8 mouse cellular contexts compared by ENCODE assay signal in the genomic region with DNA sequence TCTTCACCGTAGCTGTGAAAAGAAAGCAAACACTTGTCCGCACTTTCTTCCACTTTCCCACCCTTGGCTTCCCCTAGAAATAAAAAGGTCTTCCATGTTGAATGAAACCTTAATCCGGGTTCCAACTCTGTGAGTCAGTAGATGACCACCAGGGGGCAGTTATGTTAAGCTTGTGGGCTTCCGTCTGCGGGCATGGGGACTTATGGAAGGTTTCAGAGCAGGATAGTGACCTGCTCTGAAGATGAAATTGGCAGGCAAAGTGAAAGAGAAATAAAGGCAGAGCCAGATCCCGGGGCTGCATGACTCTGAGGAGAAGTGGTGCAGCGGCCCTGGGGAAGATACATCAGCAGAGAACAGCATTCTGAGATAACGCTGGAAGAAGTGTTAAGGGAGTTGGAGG.
DNase-seq lines count a peak whose midpoint lies in the region; ATAC-seq and TF ChIP-seq lines count a peak whose summit lies in the region.

No protein-coding gene starts in this region.

- H3K9ac ChIP-seq in hindbrain, embryonic 11.5 days (ENCODE audit: low read depth, low read length), result no peak overlapping the region

- no peak overlapping the region for H3K27ac ChIP-seq in cerebellum, adult 2 months (ENCODE audit: insufficient read depth, low read length)
- H3K27ac ChIP-seq in hindbrain, embryonic 11.5 days (ENCODE audit: low read depth, low read length), result no peak overlapping the region

- POLR2A ChIA-PET in Patski (lab: Charles Lee), result no interaction called here

- in situ Hi-C loops in Patski (cut with MboI; ENCODE audit: low pct_unique_long_range_greater_than_20kb), result loop anchor here (10.0 kb wide), 1 partner anchor 267 kb away; no protein-coding TSS in a partner anchor

- WGBS in cerebellum, adult 2 months, result 18% methylated on average over 8 of the region's 8 CpGs
- WGBS in hindbrain, embryonic 11.5 days, result 35% methylated on average over 8 of the region's 8 CpGs

- CTCF ChIA-PET in Patski (lab: Charles Lee), result interaction anchor here (1.1 to 2.1 kb wide), 2 partner anchors 12 to 502 kb away, joined by 4 to 6 read pairs; no protein-coding TSS in a partner anchor

- H3K4me3 ChIP-seq in cerebellum, adult 2 months (replicated peaks; ENCODE audit: insufficient read depth, low read depth, low read length), result peak overlapping the region; percentile 41
- H3K4me3 ChIP-seq in hindbrain, embryonic 11.5 days (ENCODE audit: low read depth, low read length), result no peak overlapping the region

- H3K36me3 ChIP-seq in hindbrain, embryonic 11.5 days (ENCODE audit: control insufficient read depth, insufficient read depth, low read length), result no peaks in the 10 kb centered on the region

- peak; percentile 92 for TF ChIP-seq CTCF in Patski (IDR thresholded peaks at IDR 0.05)
- peak; percentile 77 for TF ChIP-seq CTCF in cerebellum, adult 2 months (IDR thresholded peaks at IDR 0.05; ENCODE audit: borderline replicate concordance, insufficient read depth, low read depth, low read length)

- H3K27me3 ChIP-seq in Patski, result peaks cover 3% of the 10 kb centered on the region
- H3K27me3 ChIP-seq in cerebellum, adult 2 months (ENCODE audit: control insufficient read depth, insufficient read depth, low read length), result no peaks in the 10 kb centered on the region
- H3K27me3 ChIP-seq in hindbrain, embryonic 11.5 days (ENCODE audit: control insufficient read depth, insufficient read depth, low read length), result no peaks in the 10 kb centered on the region

- peak; percentile 19 for DNase-seq in Patski (ENCODE audit: low read depth, low spot score)
- peak; percentile 71 to 74 for DNase-seq in cerebellum, adult 2 months
- peak; percentile 33 to 51 for DNase-seq in frontal cortex, postnatal 10 days (ENCODE audit: low spot score in 2 of 2)
- DNase-seq in hindbrain, embryonic 11.5 days (ENCODE audit: low spot score), result peak; percentile 91
- peak; percentile 80 to 82 for DNase-seq in layer of hippocampus, postnatal 10 days (ENCODE audit: low spot score in 2 of 2)
- DNase-seq in lung, postnatal 36 days, result peak; percentile 92
- peak; percentile 66 to 77 for DNase-seq in right cerebral cortex, postnatal 10 days (ENCODE audit: low spot score in 2 of 2)

- no peaks in the 10 kb centered on the region for H3K9me3 ChIP-seq in hindbrain, embryonic 11.5 days (ENCODE audit: control insufficient read depth, low read length)

- no peaks in the 10 kb centered on the region for H3K4me1 ChIP-seq in cerebellum, adult 2 months (ENCODE audit: control insufficient read depth, insufficient read depth, low read length)
- no peaks in the 10 kb centered on the region for H3K4me1 ChIP-seq in hindbrain, embryonic 11.5 days (replicated peaks; ENCODE audit: control insufficient read depth, insufficient read depth, low read length)

- no peak for TF ChIP-seq POLR2A in cerebellum, adult 2 months (IDR thresholded peaks at IDR 0.05; ENCODE audit: borderline replicate concordance, insufficient read depth, low read length)

- H3K4me2 ChIP-seq in hindbrain, embryonic 11.5 days (replicated peaks; ENCODE audit: low read depth, low read length), result no peak overlapping the region

- ATAC-seq in Patski, result peak; percentile 83
- ATAC-seq in hindbrain, embryonic 11.5 days (ENCODE audit: low FRiP score), result peak; percentile 77
- no peak for ATAC-seq in erythroblast, adult 5-6 weeks (replicated peaks; ENCODE audit: low FRiP score, poor library complexity, severe bottlenecking)

Comparison
In these comparisons a context has a peak if more than half of its experiments do, and no peak if none do; other contexts are left out.
1. DNase-seq: peak in every context shown above with its lines; median percentile 92 in lung, postnatal 36 days; 91 in hindbrain, embryonic 11.5 days; 81 in layer of hippocampus, postnatal 10 days; 72 in cerebellum, adult 2 months; 72 in right cerebral cortex, postnatal 10 days; 42 in frontal cortex, postnatal 10 days; 19 in Patski.